Comparison of ENCODE assay signal across 9 mouse cellular contexts in genomic region chr16:25349626-25350025, GRCm38 (mm10).
A peak's percentile ranks its signal among the peaks of the same experiment; 100 is the strongest.
DNase-seq lines count a peak whose midpoint lies in the region; TF ChIP-seq lines count a peak whose summit lies in the region.
"Had no signal": no experiment of that assay in that cellular context is flagged by ENCODE, and none has a peak within 500 bp of the region (broad histone marks: within the 10 kb centered on the region; RNA-seq: fewer than 3 reads in every experiment).

No protein-coding gene starts in this region.

- H3K4me3 ChIP-seq in lung, adult 2 months (replicated peaks; ENCODE audit: extremely low read depth, low read depth, low read length): no peak overlapping the region
- H3K4me3 ChIP-seq: embryonic facial prominence, embryonic 13.5 days had no signal

- DNase-seq in B cell, adult 2 months: peak; percentile 46 to 52
- DNase-seq in adrenal gland, postnatal 10 days: peak; percentile 77
- DNase-seq in embryo, embryonic 9.5 days (ENCODE audit: extremely low spot score): peak; percentile 54
- DNase-seq in heart, adult 9 months (ENCODE audit: low spot score in 2 of 2): peak; percentile 4 to 41
- peak; percentile 55 to 83 for DNase-seq in kidney, postnatal 36 days
- peak; percentile 34 for DNase-seq in lung, adult 2 months
- DNase-seq in retina, embryonic 14.5 days (ENCODE audit: low spot score): peak; percentile 86
- peak; percentile 53 for DNase-seq in urinary bladder, postnatal 25 days (ENCODE audit: low spot score)

- no peaks in the 10 kb centered on the region for H3K4me1 ChIP-seq in lung, adult 2 months (ENCODE audit: control insufficient read depth, insufficient read depth, low read length)
- H3K4me1 ChIP-seq: embryonic facial prominence, embryonic 13.5 days had no signal

- TF ChIP-seq POLR2A in lung, adult 2 months (IDR thresholded peaks at IDR 0.05; ENCODE audit: borderline replicate concordance, extremely low read depth, low read depth, low read length): no peak

- 3% methylated on average over 3 of the region's 3 CpGs for WGBS in lung, adult 2 months

- TF ChIP-seq CTCF in lung, adult 2 months (IDR thresholded peaks at IDR 0.05; ENCODE audit: insufficient read depth, low read length): peak; percentile 48

Comparison
In these comparisons a context has a peak if more than half of its experiments do, and no peak if none do; other contexts are left out.
1. DNase-seq: peak in every context shown above with its lines; median percentile 86 in retina, embryonic 14.5 days; 77 in adrenal gland, postnatal 10 days; 69 in kidney, postnatal 36 days; 54 in embryo, embryonic 9.5 days; 53 in urinary bladder, postnatal 25 days; 49 in B cell, adult 2 months; 34 in lung, adult 2 months; 22 in heart, adult 9 months.